Mouse (Mus musculus) megakaryocyte progenitor cell, adult 5-6 weeks (primary cell): Measurements from ENCODE around the gene Gm20708. TPM values are rescaled to one million over a fixed set of nuclear protein-coding genes. Genes with fewer than 3 reads are reported as not detected.
"Not testable (repeated sequence)": the region's sequence is repeated elsewhere in the genome, so short reads cannot be mapped to it uniquely, and the experiment has no call there.

ENCODE experiments used
- ATAC-seq: replicated peaks from 2 replicates; pipeline ENCODE4 v1.8.0; 2016; ENCODE audit warnings: mild to moderate bottlenecking, moderate TSS enrichment, inconsistent platforms; ENCODE audit not compliant: poor library complexity
- total RNA-seq, 2 experiments: library from RNA; stranded (forward) in 1 of 2; stranded (reverse) in 1 of 2; fragments of 157-497, 149-512 nt in 1 of 2; fragments of 200-1000 nt in 1 of 2; gene quantifications; 2 replicates each; pipeline versions ENCODE4 v1.2.3 to v1.2.4; 2015 to 2017

Gene Gm20708
- total RNA-seq, 2 experiments from 2014 or later = 0.92 to 2.5 TPM

DNA sequence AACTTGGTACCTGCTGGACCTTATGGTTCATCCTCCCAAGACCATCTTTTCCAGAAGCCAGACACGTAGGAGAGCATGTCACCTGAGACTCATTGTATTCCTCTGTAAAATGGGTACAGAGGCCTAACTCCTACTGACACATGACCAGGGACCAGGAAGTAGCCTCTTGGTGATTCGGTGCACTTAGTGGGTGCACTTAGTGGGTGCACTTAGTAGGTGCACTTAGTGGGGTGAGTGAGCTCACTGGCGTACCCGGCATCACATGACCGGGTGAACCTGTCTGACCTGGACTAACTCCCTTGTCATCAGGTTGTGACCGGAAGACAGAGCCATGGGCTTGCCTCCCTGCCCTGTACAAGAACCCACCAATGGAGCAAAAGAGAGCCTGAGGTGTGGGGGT is 2.7 kb upstream of the Gm20708 start:
- ATAC-seq = no peak

DNA sequence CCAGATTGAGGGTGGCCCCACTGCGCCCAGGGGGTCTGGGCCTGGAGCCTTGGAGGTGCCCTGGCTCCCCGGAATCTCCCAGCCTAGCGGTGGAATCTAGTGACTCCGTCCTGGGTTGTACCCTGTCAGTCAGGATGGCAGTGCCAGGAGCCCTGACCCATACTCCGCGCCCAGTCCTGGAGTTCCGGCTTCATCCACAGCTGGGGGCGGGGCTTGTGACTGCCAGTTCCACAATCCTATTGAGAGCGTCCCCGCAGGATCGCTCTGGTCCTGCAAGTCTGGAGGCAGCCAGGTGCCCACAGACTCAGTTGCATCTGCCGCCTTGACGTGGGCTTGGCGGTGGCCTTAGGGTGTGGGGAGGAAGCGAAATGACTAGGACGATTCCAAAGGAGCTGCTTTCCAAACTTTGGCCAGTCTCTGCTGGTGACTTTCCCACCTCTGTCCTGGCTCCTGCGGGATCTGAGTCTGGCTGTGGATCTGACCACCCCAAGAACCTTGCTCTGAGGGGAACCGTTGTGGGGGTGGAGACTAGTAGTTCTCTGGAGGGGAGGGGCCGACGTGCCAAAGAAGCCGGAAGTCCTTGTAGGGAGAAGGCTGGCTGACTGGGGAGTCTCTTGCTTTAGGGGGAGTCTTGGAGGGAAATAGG is 1.1 kb downstream of the Gm20708 start:
- ATAC-seq = peak; percentile 73

DNA sequence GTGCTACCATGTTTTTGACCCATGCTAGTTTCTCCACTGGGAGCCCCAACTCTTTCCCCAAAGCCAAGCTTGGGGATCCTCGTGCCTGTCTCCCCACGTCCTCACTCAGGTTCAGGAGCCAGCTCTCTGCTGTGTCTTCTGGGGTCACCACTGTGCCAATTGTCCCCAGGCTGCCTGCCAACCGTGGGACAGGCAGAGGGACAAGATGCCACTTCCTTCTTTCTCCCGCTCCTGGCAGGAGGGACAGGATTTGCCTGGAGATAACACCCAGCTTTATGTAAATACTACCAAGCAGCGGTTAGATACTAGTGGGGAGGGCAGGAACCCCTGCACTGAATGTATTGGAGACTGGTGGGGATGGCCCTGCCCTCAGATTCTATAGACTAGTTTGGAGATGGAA is 4.4 kb downstream of the Gm20708 start:
- ATAC-seq = no peak

DNA sequence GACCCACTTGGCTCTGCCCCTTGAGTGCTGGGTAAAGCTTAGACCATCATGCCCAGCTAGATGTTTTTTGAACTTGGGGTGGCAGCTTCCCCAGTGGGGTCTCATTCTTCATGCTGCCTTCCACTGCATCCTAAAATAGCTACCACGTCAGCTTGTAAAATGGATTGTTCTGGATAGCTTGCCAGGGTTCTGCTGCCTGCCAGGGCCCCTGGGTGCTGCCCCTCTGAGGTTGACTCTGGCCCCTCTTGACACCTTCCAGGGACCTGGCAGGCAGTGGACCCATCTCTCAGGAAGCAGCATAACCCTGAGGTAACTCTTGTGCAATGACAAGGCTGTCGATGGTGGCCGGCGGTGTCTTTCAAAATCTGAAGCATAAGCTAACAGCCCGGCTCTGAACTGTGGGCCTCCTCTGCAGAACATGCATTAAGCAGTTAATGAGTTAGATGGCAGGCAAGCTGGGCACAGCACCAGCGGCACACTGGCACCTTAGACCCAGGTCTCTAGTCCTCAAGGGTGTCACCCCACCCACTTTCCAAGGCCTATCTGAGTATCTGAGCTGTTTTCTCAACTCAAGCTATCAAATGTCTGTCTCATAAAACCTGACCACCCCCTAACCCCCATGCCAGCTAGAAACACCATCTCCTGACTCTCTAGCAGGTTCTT is 5.4 kb downstream of the Gm20708 start:
- ATAC-seq = no peak

DNA sequence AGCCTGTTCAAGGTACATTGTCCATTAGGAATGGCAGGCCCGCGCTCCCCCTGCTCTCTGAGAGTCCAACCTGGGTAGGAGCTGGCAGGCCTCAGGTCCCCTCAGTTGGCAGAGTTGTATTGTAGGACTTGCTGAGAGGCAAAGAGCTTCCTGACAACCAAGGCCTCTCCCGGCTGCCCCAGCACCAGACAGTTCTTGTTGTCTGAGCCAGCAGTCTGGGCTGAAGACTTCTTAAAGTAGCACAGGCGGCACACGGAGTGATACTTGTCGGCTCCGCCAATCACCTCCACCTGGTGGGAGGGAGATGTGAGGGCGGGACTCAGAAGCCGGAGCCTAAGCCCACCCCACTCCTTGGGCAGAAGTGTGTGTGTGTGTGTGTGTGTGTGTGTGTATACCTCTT is 6.4 kb downstream of the Gm20708 start:
- ATAC-seq = not testable (repeated sequence)

DNA sequence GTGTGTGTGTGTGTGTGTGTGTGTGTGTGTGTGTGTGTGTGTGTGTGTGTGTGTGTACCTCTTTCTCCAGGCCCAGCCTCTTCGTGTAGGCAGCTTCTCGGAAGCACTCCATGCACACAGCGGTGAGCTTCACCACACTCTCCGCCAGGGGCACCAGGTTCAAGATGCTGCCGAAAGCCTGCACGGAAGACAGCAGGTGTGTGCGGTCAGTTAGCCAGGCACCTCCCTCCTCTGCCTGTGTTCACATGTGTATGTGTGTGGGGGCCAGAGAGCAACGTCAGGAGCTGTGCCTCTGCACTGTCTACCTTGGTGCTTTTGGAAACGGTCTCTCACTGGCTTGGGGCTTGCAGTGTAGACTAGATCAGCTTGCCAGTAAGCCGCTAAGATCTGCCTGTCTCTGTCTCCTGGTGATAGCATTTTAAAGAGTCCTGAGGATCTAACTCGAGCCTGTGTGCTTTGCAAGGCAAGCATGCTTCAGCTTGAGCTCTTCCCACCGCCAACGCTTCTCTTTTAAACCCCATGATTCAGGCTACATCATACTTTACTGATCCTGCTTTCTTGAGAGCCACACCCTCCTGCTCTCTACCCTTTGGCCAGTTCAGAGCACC is 7.0 kb downstream of the Gm20708 start:
- ATAC-seq = peak; percentile 34

DNA sequence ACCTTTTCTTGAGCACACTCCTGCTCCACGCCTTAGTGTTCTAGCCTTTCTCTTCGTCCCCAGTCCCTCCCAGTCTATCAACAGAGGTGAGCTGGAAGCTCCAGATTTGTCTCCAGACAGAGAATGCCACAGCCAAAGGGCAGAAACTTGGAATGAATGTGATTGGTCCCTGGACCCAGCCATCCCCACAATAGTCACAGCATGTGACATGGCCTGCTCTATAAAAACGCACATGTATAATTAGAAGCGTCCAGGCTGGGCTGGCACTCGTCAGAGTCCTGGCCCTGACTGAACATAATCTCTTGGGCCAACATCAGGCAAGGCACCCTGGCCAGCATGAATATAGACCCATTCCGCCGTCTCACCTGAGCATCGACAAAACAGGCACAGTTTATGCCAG is 9.6 kb downstream of the Gm20708 start:
- no peak for ATAC-seq

DNA sequence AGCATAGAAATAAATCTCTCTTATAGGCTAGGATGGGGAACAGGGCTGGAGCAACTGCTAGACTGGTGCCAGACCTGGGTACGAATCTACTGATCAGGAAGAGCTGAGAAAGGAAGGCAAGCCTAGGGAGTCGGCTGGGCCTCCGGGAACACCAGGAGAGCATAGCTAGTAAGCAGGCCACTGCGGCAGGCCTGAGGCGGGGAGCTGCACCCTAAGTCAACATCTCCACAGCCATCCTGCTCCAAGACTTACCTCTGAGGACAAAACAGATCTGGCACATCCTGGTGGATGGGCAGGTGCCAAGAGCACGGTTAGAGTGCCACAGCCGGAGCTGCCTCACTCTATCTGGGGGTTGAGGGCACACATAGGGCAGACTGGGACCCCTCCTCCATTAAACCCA is 10.7 kb downstream of the Gm20708 start:
- no peak for ATAC-seq

DNA sequence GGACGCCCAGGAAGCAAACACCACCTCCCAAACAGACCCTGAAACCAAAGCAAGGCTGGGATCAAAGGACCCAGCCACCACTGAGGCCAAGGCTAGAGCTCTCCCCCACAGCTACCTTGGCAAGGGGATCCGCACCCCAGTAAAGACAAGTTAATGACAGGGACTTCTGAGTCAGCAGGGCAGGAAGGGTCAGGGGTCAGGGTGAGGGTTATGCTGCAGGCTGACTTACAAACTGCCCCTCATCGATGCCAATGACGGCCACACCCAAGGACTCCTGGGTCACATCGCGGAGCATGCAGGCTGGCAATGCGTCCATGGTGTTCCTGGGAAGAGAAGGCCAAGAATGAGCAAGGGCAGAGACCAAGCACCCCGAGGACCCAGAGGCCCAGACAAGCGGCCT is 12.4 kb downstream of the Gm20708 start:
- ATAC-seq = no peak

DNA sequence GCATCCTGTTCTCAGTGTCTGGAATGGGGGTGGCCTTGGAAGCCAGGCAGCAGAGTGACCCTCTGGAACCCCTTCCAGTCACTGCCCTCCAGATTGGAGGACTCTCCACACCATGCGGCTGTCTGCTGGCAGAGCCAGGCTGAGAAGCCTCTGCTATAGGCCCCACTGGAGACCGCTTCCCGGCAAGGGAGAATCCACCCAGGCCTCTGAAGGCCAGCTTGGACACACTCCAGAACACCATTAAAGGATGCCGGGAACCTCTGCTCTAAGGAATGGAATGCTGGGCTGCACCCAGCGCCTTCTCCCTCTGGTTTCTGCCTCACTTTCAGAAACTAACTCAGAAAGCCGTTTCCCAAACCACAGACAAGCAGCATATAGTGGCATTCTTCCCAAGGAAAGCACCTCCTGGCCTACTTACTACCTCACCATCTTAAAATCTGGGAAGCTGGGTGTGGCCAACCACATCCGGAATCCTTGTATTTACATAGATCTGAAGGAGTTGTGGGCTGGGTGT is 13.3 kb downstream of the Gm20708 start:
- ATAC-seq = no peak

DNA sequence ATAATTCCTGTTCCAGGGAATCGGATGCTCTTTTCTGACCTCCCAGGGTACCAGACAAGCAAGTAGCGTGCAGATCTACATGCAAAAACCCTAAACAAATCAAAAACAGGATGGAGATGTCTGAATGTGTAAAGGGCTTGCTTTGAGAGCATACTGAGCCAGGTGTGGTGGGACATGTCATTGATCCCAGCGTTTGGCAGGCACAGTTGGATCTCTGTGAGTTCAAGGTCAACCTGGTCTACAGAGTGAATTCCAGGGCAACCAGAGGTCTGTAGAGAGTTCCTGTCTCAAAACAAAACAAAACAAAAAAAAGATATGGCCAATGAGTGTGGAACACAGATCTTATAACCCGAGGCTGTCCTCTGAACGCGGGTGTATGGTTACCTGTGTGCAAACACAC is 13.9 kb downstream of the Gm20708 start:
- ATAC-seq = no peak

DNA sequence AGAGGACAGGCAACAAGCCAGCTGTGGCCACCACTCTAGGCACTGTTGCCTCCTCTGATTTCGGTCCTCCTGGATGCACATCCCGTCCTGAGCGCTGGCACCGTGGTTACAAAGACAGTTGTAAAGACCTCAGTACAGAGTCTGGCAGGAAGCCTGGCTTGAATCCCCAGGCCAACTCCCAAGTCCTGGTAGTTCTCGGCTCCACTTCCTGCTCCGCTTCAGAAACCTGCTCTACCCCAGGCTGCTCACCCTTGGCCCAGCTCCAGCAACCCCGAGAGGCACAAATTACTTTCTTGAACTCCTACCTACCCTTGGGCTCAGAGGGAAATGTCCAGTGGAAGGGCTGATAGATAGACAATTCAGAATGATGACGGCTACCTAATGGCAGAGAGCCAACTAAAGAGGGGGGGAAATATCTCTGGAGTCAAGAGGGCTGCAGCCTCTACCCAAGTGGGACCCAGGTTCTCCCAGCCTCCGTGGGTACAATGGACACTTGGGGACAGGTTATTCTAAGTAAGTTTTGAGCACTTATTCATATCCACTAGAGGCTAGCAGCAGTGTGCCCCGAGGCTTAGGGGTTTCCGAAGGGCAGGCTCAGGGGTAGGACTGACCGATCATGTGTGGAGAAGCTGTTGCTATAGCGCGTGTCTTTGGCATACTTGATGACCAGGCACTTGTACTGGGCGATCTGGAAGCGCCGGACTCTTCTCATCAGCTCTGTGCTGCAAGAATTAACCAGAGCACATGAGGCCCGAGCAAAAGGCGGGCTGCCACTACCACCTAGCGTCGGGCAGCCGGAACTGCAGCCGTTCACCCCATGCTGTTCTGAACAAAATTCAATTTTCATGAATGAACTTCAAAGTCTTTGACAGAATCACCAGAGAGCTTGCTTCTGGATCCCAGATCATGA is 14.8 kb downstream of the Gm20708 start:
- peak; percentile 51 for ATAC-seq

DNA sequence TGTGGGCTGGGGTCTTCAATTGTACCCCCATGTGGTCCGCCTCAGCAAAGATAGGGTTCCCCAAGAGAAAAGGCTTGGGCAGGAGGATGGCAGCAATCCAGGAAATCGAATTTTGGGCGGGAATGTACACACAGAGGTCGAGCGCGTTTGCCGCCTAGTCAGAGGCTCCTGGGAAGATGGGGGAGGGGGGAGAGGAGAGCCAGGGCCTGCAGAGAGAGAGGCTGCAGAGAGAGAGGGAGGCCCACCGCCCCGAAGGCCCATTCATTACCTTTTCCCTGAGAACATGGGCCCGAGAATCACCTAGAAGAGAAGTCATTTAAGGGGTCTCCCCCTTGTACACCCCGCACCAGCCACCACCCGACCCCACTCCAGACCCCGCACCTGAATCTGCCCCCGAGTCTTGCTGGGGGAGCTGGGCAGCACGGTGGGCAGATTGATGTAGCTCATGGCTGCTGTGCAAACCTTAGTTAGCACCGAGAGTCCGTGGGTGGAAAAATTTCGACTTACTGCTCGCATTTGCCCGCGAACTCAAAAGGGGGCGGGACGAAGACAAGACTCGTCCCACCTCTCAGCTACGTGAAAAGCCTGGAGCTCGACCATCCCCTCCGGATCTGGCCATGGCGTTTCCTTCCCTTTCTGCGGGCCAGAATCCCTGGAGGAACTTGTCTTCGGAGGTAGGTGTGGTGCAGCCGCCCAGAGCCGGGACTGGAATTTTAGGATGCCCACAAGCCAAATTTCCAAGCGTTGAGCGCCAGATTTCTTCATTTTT is 16.0 kb downstream of the Gm20708 start, which contains the start of the genes Afmid and Tk1:
TSS of gene Afmid (plus strand) at position 592 of the 769 bp plus-strand sequence.
TSS of gene Tk1 (minus strand) at position 760 of the 769 bp plus-strand sequence.
- peak; percentile 40 for ATAC-seq

DNA sequence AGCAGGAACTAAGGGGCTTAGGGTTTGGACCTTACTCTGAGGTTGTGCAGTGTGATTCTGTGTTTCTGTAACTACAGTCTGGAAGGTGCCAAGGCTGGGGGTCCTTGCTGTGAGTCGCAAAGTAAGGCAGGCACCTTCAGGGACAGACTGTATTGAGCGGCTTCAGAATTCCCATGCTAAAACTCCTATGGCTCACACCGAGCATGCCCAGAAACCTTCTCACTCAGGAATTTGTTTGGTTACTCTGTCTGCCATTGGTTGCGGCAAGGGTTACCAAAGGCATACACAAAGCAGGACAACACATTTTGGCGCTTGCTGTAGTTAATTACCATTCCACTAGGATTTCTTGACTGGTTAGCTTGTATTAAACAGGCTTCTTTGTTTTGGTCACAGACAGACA is 16.7 kb downstream of the Gm20708 start:
- no peak for ATAC-seq

DNA sequence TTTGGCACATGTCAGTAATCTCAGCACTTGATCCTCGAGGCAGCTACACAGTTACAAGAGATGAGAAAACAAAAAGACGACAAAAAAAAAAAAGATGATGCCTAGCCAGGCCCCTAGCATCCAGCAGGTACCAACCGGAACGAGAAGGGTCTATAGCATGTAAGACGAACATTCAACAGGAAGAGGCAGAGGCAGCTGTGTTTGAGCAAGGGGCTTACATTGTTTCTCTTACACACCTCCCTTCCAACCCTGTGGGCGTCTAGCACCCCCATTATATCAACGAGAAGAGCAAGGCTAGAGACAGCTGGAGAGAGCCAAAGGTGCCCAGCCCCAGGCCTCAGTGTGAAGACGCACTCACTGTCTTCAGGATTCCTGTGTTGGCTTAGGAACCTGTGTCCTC is 17.4 kb downstream of the Gm20708 start:
- ATAC-seq = no peak

DNA sequence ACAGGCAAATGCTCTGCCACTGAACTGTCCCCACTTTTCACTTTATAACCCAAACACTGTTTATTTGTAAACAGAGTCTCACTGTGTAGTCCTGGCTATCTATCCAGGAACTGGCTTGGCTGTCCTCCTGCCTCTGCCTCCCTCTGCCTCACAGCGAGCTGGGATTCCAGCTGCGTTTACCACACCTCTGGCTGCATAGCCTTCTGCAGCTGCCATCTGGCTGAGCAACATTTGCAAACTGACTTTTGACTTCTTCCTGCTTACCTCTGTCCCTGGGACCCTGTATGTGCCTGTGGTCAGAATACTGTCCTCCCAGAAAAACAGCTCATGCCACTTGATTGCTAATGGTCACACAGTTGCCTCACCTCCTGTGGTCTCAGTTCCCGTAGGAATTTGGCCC is 17.9 kb downstream of the Gm20708 start:
- no peak for ATAC-seq

DNA sequence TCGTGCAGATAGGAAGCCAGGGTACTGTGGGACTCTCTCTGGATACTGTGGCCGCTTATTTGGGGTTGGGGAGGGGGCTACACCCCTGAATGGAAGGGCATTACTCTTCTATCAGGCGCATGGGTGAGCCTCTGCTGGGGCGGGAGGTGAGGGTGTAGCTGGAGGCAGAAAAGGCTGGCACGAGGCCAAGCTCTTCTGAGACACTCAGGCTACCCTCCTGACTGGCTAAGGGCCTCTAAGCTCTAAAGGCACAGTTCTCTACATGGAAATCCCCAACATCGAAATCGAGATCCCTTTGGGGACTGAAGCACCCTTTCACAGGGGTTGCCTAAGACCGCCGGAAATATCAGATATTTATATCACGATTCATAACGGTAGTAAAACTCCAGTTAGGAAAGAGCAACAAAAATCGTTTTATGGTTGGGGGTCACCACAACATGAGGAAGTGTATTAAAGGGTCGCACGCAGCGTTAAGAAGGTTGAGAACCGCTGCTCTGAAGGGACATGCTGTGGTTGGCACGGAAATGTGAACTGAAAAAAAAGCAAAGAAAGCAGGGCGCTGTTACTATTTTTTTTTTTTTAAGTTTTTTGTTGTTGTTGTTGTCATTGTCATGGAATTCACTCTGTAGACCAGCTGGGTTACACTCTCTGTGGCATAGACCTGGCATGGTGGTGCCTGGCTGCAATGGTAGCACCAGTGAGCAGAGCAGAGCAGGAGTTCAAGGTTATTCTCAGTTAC is 18.9 kb downstream of the Gm20708 start:
- no peak for ATAC-seq

DNA sequence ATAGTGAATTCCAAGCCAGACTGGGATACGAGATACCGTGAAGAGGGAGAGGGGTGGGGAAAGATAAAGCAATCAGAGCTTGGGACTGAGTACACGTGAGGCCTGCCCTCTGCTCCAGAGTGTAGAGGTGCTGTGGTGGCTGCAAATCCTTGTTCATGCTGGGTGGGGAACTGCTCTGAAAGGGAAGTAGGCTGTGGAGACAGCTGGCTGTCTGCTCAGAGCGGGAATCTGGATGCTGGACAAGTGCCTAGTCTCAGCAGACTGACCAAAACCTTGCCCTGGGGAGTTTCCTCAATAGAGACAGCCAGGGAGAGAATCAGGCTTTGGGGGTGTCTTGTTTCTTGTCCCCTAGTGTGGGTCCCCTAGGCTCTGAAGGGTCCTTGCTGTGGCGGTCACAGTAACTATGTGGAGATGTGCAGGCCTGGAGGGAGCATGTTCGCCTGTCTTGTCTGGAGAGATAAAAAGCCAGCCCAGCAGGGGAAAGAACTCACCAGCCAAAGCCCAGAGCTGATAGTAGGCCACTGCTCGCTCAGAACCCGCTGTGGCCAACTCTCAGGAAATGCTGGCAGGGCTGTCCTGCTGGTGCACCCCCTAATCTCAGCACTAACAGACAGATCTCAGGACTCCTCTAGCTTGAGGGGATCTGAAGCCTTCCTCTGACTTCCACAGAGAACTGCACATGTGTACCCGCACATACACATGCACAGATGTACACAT is 19.6 kb downstream of the Gm20708 start:
- ATAC-seq = peak; percentile 37

DNA sequence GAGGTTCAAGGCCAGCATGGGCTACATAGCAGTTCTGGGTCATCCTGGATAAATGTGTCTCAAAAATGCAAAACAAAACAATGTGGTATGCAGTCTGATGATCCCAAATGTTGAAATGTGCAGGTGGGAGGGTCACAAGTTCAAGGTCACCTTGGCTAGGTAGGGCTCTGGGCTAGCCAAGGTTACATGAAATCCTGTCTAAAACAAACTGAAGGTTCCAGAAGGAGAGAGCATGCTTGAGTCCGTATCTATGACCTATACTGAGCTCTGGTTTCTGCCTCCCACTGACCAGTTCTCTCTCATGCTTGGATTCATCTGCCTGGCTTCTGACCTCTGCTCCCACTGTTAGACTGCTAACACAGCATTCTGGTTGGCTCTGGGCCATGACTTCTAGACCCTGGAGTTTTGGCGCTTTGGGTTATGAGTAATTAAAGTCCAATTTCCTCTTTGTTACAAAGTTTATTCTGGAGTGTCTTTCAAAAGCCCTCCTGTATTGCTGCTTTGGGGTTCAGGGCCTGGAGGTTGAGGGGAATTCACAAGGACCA is 20.3 kb downstream of the Gm20708 start:
- ATAC-seq = no peak
